Mouse (Mus musculus) C2C12 (cell line): ENCODE data around the gene Snrpg.

Experiments
- CTCF ChIP-seq: IDR thresholded peaks from one replicate; pipeline ENCODE4 v1.5.1; 2011; ENCODE audit not compliant: control insufficient read depth, insufficient read depth, insufficient read length
- MYOD1 ChIP-seq: IDR thresholded peaks from one replicate; pipeline ENCODE4 v1.6.1; 2011; ENCODE audit warnings: low read depth; ENCODE audit not compliant: control insufficient read depth, insufficient read length

DNA sequence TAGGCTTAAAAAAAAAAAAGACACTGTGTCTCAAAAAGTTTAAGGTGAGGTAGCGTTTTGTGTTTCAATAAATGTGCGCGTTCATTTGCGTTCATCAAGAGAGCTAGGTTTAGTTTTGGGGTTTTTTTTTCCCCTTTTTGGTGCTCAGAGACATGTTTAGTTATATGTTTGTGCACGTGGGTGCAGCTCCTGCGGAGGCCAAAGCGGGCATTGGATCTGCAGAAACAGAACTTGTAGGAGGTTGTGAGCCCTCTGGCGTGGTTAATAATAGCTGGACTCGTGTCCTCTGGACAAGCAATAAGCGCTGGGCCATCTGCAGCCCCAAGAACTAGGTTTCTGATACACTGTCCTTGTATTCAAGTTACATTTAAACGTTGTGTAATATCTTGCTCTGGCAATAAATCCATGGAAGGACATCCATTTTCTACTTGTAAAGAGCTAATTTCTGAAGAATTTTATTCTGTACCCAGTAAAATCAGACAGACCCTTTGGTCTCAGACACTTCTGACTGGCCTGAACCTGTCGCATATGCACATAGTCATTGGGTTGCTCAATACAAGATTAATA lies 929 bp downstream of the Snrpg start:
- TF ChIP-seq CTCF = no peak
- TF ChIP-seq MYOD1 = no peak
